Mouse (Mus musculus): ENCODE results near the gene Pacs1.

- no peak for TF ChIP-seq POLR2AphosphoS5 (IDR thresholded peaks at IDR 0.05; ENCODE audit: insufficient replicate concordance, low read depth, low read length)
- TF ChIP-seq CTCF (IDR thresholded peaks at IDR 0.05; ENCODE audit: low read depth, low read length) = no peak
- no peak for TF ChIP-seq GATA1 (IDR thresholded peaks at IDR 0.05; ENCODE audit: borderline replicate concordance, low read length)
- no peak; the same call in 1 of the 2 replicates for TF ChIP-seq TAL1 (conservative IDR thresholded peaks at IDR 0.05; ENCODE audit: low read depth, low read length)
- TF ChIP-seq GATA2 (IDR thresholded peaks at IDR 0.05; ENCODE audit: borderline replicate concordance, low read depth, low read length) = no peak
These were observed 27.7 kb upstream of the Pacs1 start for GRCm38 (mm10) chr19:5300588-5300987.

All from G1E (cell line).